Mouse (Mus musculus): ENCODE data around the gene Timm17a. TPM values are rescaled to one million over a fixed set of nuclear protein-coding genes. Genes with fewer than 3 reads are reported as not detected.

Timm17a gene
- polyA plus RNA-seq, 1 experiment = 0.24 TPM

GRCm38 (mm10) chr1:135283287-135283825 lies 30.2 kb downstream of the Timm17a start:
- Histone ChIP-seq H3K9me3 (ENCODE audit: control insufficient read depth, low read length) (no peaks in the 10 kb centered on the region), H3K27me3 (ENCODE audit: control insufficient read depth) (peaks cover 25% of the 10 kb centered on the region), H3K36me3 (ENCODE audit: control insufficient read depth) (no peaks in the 10 kb centered on the region), H3K4me3 (replicated peaks) (peak overlapping the region; percentile 66), H3K4me1 (ENCODE audit: control insufficient read depth) (peaks cover 14% of the 10 kb centered on the region)
- TF ChIP-seq GATA1 (IDR thresholded peaks at IDR 0.05; ENCODE audit: low read length) (no peak), TAL1 (IDR thresholded peaks at IDR 0.05; ENCODE audit: low read length) (no peak)

- Histone ChIP-seq H3K36me3 (ENCODE audit: control insufficient read depth) (no peaks in the 10 kb centered on the region), H3K4me1 (ENCODE audit: control insufficient read depth) (peaks cover 14% of the 10 kb centered on the region), H3K27me3 (ENCODE audit: control insufficient read depth) (peaks cover 25% of the 10 kb centered on the region), H3K9me3 (ENCODE audit: control insufficient read depth, low read length) (no peaks in the 10 kb centered on the region), H3K4me3 (replicated peaks) (peak overlapping the region; percentile 66)
- TF ChIP-seq TAL1 (IDR thresholded peaks at IDR 0.05; ENCODE audit: low read length) (no peak), GATA1 (IDR thresholded peaks at IDR 0.05; ENCODE audit: low read length) (no peak)
These were observed 30.9 kb downstream of the Timm17a start for GRCm38 (mm10) chr1:135282536-135283286.

GRCm38 (mm10) chr1:135281841-135282240 lies 31.7 kb downstream of the Timm17a start:
- H3K36me3 ChIP-seq (ENCODE audit: control insufficient read depth) = no peaks in the 10 kb centered on the region
- no peak overlapping the region for H3K4me3 ChIP-seq (replicated peaks)
- H3K27me3 ChIP-seq (ENCODE audit: control insufficient read depth) = peaks cover 25% of the 10 kb centered on the region
- no peaks in the 10 kb centered on the region for H3K9me3 ChIP-seq (ENCODE audit: control insufficient read depth, low read length)
- H3K4me1 ChIP-seq (ENCODE audit: control insufficient read depth) = peaks cover 14% of the 10 kb centered on the region
- no peak for TF ChIP-seq GATA1 (IDR thresholded peaks at IDR 0.05; ENCODE audit: low read length)
- TF ChIP-seq TAL1 (IDR thresholded peaks at IDR 0.05; ENCODE audit: low read length) = no peak

- H3K36me3 ChIP-seq (ENCODE audit: control insufficient read depth) = no peaks in the 10 kb centered on the region
- H3K4me3 ChIP-seq (replicated peaks) = no peak overlapping the region
- H3K27me3 ChIP-seq (ENCODE audit: control insufficient read depth) = peaks cover 25% of the 10 kb centered on the region
- peaks cover 14% of the 10 kb centered on the region for H3K4me1 ChIP-seq (ENCODE audit: control insufficient read depth)
- TF ChIP-seq GATA1 (IDR thresholded peaks at IDR 0.05; ENCODE audit: low read length) (no peak), TAL1 (IDR thresholded peaks at IDR 0.05; ENCODE audit: low read length) (no peak)
- no peaks in the 10 kb centered on the region for H3K9me3 ChIP-seq (ENCODE audit: control insufficient read depth, low read length)
These were observed 32.9 kb downstream of the Timm17a start for GRCm38 (mm10) chr1:135280646-135281045.

- no peaks in the 10 kb centered on the region; the same call in 1 of the 2 replicates for H3K4me1 ChIP-seq (ENCODE audit: control insufficient read depth)
- TF ChIP-seq GATA1 (IDR thresholded peaks at IDR 0.05; ENCODE audit: low read length) (no peak), TAL1 (IDR thresholded peaks at IDR 0.05; ENCODE audit: low read length) (no peak)
- H3K4me3 ChIP-seq (replicated peaks) = no peak overlapping the region
- H3K27me3 ChIP-seq (ENCODE audit: control insufficient read depth) = no peaks in the 10 kb centered on the region
- H3K9me3 ChIP-seq (ENCODE audit: control insufficient read depth, low read length) = no peaks in the 10 kb centered on the region
- H3K36me3 ChIP-seq (ENCODE audit: control insufficient read depth) = no peaks in the 10 kb centered on the region; the same call in 1 of the 2 replicates
These were observed 42.2 kb downstream of the Timm17a start for GRCm38 (mm10) chr1:135271371-135271770.

- no peak overlapping the region for H3K4me3 ChIP-seq (replicated peaks)
- no peaks in the 10 kb centered on the region; the same call in 1 of the 2 replicates for H3K36me3 ChIP-seq (ENCODE audit: control insufficient read depth)
- no peaks in the 10 kb centered on the region for H3K27me3 ChIP-seq (ENCODE audit: control insufficient read depth)
- no peaks in the 10 kb centered on the region for H3K9me3 ChIP-seq (ENCODE audit: control insufficient read depth, low read length)
- no peak for TF ChIP-seq GATA1 (IDR thresholded peaks at IDR 0.05; ENCODE audit: low read length)
- no peak for TF ChIP-seq TAL1 (IDR thresholded peaks at IDR 0.05; ENCODE audit: low read length)
- no peaks in the 10 kb centered on the region; the same call in 1 of the 2 replicates for H3K4me1 ChIP-seq (ENCODE audit: control insufficient read depth)
These were observed 45.7 kb downstream of the Timm17a start for GRCm38 (mm10) chr1:135267663-135268446.

- Histone ChIP-seq H3K4me3 (replicated peaks) (no peak overlapping the region), H3K4me1 (ENCODE audit: control insufficient read depth) (no peaks in the 10 kb centered on the region; the same call in 1 of the 2 replicates), H3K27me3 (ENCODE audit: control insufficient read depth) (no peaks in the 10 kb centered on the region), H3K9me3 (ENCODE audit: control insufficient read depth, low read length) (no peaks in the 10 kb centered on the region), H3K36me3 (ENCODE audit: control insufficient read depth) (no peaks in the 10 kb centered on the region)
- no peak for TF ChIP-seq GATA1 (IDR thresholded peaks at IDR 0.05; ENCODE audit: low read length)
- no peak for TF ChIP-seq TAL1 (IDR thresholded peaks at IDR 0.05; ENCODE audit: low read length)
These were observed 47.7 kb downstream of the Timm17a start for GRCm38 (mm10) chr1:135265834-135266233.

- Histone ChIP-seq H3K9me3 (ENCODE audit: control insufficient read depth, low read length) (no peaks in the 10 kb centered on the region), H3K4me3 (replicated peaks) (no peak overlapping the region), H3K27me3 (ENCODE audit: control insufficient read depth) (peaks cover 4% of the 10 kb centered on the region), H3K4me1 (ENCODE audit: control insufficient read depth) (peaks cover 8% of the 10 kb centered on the region), H3K36me3 (ENCODE audit: control insufficient read depth) (no peaks in the 10 kb centered on the region)
- TF ChIP-seq TAL1 (IDR thresholded peaks at IDR 0.05; ENCODE audit: low read length) (no peak), GATA1 (IDR thresholded peaks at IDR 0.05; ENCODE audit: low read length) (no peak)
These were observed 50.3 kb downstream of the Timm17a start for GRCm38 (mm10) chr1:135263316-135263715.

GRCm38 (mm10) chr1:135262329-135262728 lies 51.2 kb downstream of the Timm17a start:
- H3K36me3 ChIP-seq (ENCODE audit: control insufficient read depth) = no peaks in the 10 kb centered on the region
- TF ChIP-seq TAL1 (IDR thresholded peaks at IDR 0.05; ENCODE audit: low read length) (no peak), GATA1 (IDR thresholded peaks at IDR 0.05; ENCODE audit: low read length) (no peak)
- H3K4me1 ChIP-seq (ENCODE audit: control insufficient read depth) = peaks cover 11% of the 10 kb centered on the region

More at GRCm38 (mm10) chr1:135262329-135262728, 51.2 kb downstream of the Timm17a start:
- Histone ChIP-seq H3K4me3 (replicated peaks) (no peak overlapping the region), H3K27me3 (ENCODE audit: control insufficient read depth) (peaks cover 8% of the 10 kb centered on the region), H3K9me3 (ENCODE audit: control insufficient read depth, low read length) (no peaks in the 10 kb centered on the region)

Measured in erythroblast, embryonic 14.5 days (primary cell).